Mouse (Mus musculus) kidney, adult 2 months (tissue): ENCODE data around the gene Rerg.

ENCODE experiments used
- CTCF ChIP-seq: fragments of 200-500 bp; conservative IDR thresholded peaks from 2 replicates; pipeline ENCODE4 v1.5.1; 2011; ENCODE audit warnings: low read depth, mild to moderate bottlenecking, control low read depth, low read length, moderate library complexity, mixed read lengths; ENCODE audit not compliant: insufficient read depth, insufficient read length
- POLR2A ChIP-seq: fragments of 200-500 bp; IDR thresholded peaks from one replicate; pipeline ENCODE4 v1.6.1; 2011; ENCODE audit warnings: low read depth, low read length, control low read depth

DNA sequence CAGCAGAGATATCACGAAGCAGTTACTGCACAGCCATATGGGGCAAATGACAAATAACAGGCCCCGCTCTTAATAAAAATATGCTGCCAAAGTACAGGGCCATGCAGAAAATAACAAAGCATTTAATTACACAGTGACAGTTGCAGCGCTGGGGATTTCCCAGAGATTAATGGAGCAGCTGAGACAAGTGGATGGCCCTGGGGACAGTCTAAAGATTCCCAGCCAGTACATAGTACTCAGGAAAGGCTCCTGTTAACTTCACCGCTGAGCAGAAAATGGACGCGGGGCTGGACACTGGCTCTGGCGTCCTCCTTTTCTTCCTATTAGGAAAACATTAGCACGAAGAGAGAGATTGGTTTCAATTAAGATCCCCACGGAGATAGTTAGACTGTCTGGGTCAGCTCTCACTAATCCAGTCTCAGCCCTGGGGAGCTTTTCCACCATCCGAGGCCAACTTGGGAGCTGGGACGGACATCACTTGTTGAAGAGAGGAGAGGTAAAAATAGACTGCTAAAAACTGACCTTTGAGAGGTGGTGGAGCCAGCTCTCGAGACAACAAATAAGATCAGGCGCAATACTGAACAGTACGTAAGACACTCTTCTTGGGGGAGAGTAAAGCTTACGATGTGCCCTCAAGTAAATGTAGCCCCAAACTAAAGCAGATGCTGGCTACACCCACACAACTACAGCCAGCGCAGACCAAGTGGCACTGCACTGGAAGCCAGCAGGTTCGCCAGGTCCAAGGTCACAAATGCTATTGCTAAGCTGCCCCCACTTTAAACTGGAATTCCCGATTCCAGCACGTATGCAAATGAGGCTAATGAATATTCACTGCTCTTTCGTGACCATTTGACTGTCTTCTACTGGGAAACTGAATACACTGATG is 34.5 kb downstream of the Rerg start:
- TF ChIP-seq POLR2A (no peak), CTCF (no peak)
